Mouse (Mus musculus) neural tube, embryonic 11.5 days (tissue): ENCODE data around the gene Clic4. TPM values are rescaled to one million over a fixed set of nuclear protein-coding genes. Genes with fewer than 3 reads are reported as not detected.

Experiments used
- ATAC-seq: fragments of 200-750 bp; cut with Nextera tagmentation; 2 replicates; pipeline ENCODE4 v1.8.0; 2017; ENCODE audit warnings: moderate number of reproducible peaks, mild to moderate bottlenecking, moderate TSS enrichment, moderate library complexity; ENCODE audit not compliant: insufficient read depth, low FRiP score, low TSS enrichment
- DNase-seq: peaks from one replicate; pipeline ENCODE4 v3.0.0-alpha.2; 2015; ENCODE audit warnings: low spot score
- H3K27ac ChIP-seq: fragments of 300-500 bp; sonication (generic); 2 replicates; pipeline ENCODE4 v1.5.1; 2014; ENCODE audit warnings: low read depth, mild to moderate bottlenecking, low read length
- H3K27me3 ChIP-seq: fragments of 300-500 bp; sonication (generic); 2 replicates; pipeline ENCODE4 v1.6.1; 2014; ENCODE audit warnings: mild to moderate bottlenecking, low read length, mixed read lengths; ENCODE audit not compliant: control insufficient read depth, insufficient read depth
- H3K36me3 ChIP-seq: fragments of 300-500 bp; sonication (generic); 2 replicates; pipeline ENCODE4 v1.6.1; 2014; ENCODE audit warnings: mild to moderate bottlenecking, low read length, moderate library complexity, mixed read lengths; ENCODE audit not compliant: control insufficient read depth, insufficient read depth
- H3K4me1 ChIP-seq: fragments of 300-500 bp; sonication (generic); 2 replicates; pipeline ENCODE4 v1.6.1; 2014; ENCODE audit warnings: low read length, mixed read lengths; ENCODE audit not compliant: control insufficient read depth, insufficient read depth
- H3K4me2 ChIP-seq: fragments of 300-500 bp; sonication (generic); 2 replicates; pipeline ENCODE4 v1.6.1; 2014; ENCODE audit warnings: low read depth, mild to moderate bottlenecking, moderate library complexity
- H3K4me3 ChIP-seq: fragments of 300-500 bp; sonication (generic); 2 replicates; pipeline ENCODE4 v1.5.1; 2014; ENCODE audit warnings: low read depth, low read length
- H3K9ac ChIP-seq: fragments of 300-500 bp; sonication (generic); 2 replicates; pipeline ENCODE4 v1.6.1; 2014; ENCODE audit warnings: mild to moderate bottlenecking, low read length
- H3K9me3 ChIP-seq: fragments of 300-500 bp; sonication (generic); 2 replicates; pipeline ENCODE4 v1.6.1; 2016; ENCODE audit warnings: low read length; ENCODE audit not compliant: control insufficient read depth
- WGBS: fragments of 180-500 bp; shearing (Covaris S2); extraction: QIAGEN DNeasy Blood & Tissue Kit; methylation state at CpG from one replicate; pipeline ENCODE4 v1.1.7; 2014; 5-methylcytosine and 5-hydroxymethylcytosine counted together
- polyA plus RNA-seq: library from polyadenylated mRNA; unstranded; fragments of >200 nt; fragmentation: Nextera tagmentation; extraction: Ambion mirVana; gene quantifications from 2 replicates; pipeline ENCODE4 v1.2.1, GENCODE M21; 2014

Clic4 gene
- polyA plus RNA-seq, 1 experiment from 2014 or later: 157 TPM

- no peak overlapping the region for H3K9ac ChIP-seq
- no peak overlapping the region for H3K4me3 ChIP-seq
- no peaks in the 10 kb centered on the region for H3K27me3 ChIP-seq
- H3K36me3 ChIP-seq: no peaks in the 10 kb centered on the region
- no peak overlapping the region for H3K27ac ChIP-seq
- H3K4me1 ChIP-seq: no peaks in the 10 kb centered on the region
- 88% methylated on average over 3 of the region's 3 CpGs for WGBS
- DNase-seq: no peak
- no peaks in the 10 kb centered on the region for H3K9me3 ChIP-seq
- no peak for ATAC-seq
- H3K4me2 ChIP-seq: no peak overlapping the region
Observed at GRCm38 (mm10) chr4:135228136-135228535, 44.5 kb downstream of the Clic4 start.

- Histone ChIP-seq H3K27me3 (no peaks in the 10 kb centered on the region), H3K4me3 (no peak overlapping the region), H3K9me3 (no peaks in the 10 kb centered on the region), H3K27ac (no peak overlapping the region), H3K9ac (no peak overlapping the region), H3K4me2 (no peak overlapping the region), H3K4me1 (no peaks in the 10 kb centered on the region), H3K36me3 (no peaks in the 10 kb centered on the region; the same call in 1 of the 2 replicates)
- ATAC-seq (no peak), DNase-seq (no peak)
- 94% methylated on average over 12 of the region's 12 CpGs for WGBS
Observed at GRCm38 (mm10) chr4:135226008-135226667, 46.5 kb downstream of the Clic4 start.

GRCm38 (mm10) chr4:135223808-135224207, 48.8 kb downstream of the Clic4 start:
- no peak for ATAC-seq
- WGBS: 88% methylated on average over 9 of the region's 9 CpGs
- Histone ChIP-seq H3K27ac (no peak overlapping the region), H3K27me3 (no peaks in the 10 kb centered on the region), H3K4me1 (no peaks in the 10 kb centered on the region), H3K9me3 (no peaks in the 10 kb centered on the region), H3K4me2 (no peak overlapping the region), H3K4me3 (no peak overlapping the region), H3K36me3 (peaks cover under 1% of the 10 kb centered on the region; the same call in 1 of the 2 replicates), H3K9ac (no peak overlapping the region)
- no peak for DNase-seq

- Histone ChIP-seq H3K9me3 (no peaks in the 10 kb centered on the region), H3K27me3 (no peaks in the 10 kb centered on the region), H3K4me2 (no peak overlapping the region), H3K4me3 (no peak overlapping the region), H3K9ac (no peak overlapping the region), H3K27ac (no peak overlapping the region), H3K4me1 (no peaks in the 10 kb centered on the region), H3K36me3 (peaks cover 8% of the 10 kb centered on the region)
- WGBS: 85% methylated on average over 12 of the region's 12 CpGs
- DNase-seq: no peak
- ATAC-seq: no peak
Observed at GRCm38 (mm10) chr4:135221632-135222407, 50.8 kb downstream of the Clic4 start.

GRCm38 (mm10) chr4:135220641-135221040, 52.0 kb downstream of the Clic4 start:
- no peak overlapping the region for H3K27ac ChIP-seq
- H3K4me2 ChIP-seq: no peak overlapping the region
- H3K9ac ChIP-seq: no peak overlapping the region
- no peaks in the 10 kb centered on the region for H3K4me1 ChIP-seq
- 94% methylated on average over 3 of the region's 3 CpGs for WGBS
- ATAC-seq (no peak), DNase-seq (no peak)
- H3K9me3 ChIP-seq: no peaks in the 10 kb centered on the region
- no peaks in the 10 kb centered on the region for H3K27me3 ChIP-seq
- H3K36me3 ChIP-seq: peaks cover 8% of the 10 kb centered on the region
- H3K4me3 ChIP-seq: no peak overlapping the region

GRCm38 (mm10) chr4:135219652-135220051, 53.0 kb downstream of the Clic4 start:
- 65% methylated on average over 4 of the region's 4 CpGs for WGBS
- H3K9ac ChIP-seq: no peak overlapping the region
- ATAC-seq (no peak), DNase-seq (peak; percentile 69)
- H3K9me3 ChIP-seq: no peaks in the 10 kb centered on the region
- H3K27me3 ChIP-seq: no peaks in the 10 kb centered on the region
- H3K27ac ChIP-seq: no peak overlapping the region
- no peaks in the 10 kb centered on the region for H3K4me1 ChIP-seq
- no peak overlapping the region for H3K4me3 ChIP-seq
- no peak overlapping the region for H3K4me2 ChIP-seq
- peaks cover 8% of the 10 kb centered on the region for H3K36me3 ChIP-seq

- Histone ChIP-seq H3K36me3 (peaks cover 5% of the 10 kb centered on the region), H3K4me1 (no peaks in the 10 kb centered on the region), H3K27me3 (peaks cover 13% of the 10 kb centered on the region), H3K27ac (no peak overlapping the region), H3K4me3 (no peak overlapping the region), H3K9ac (no peak overlapping the region), H3K9me3 (no peaks in the 10 kb centered on the region; the same call in 1 of the 2 replicates), H3K4me2 (no peak overlapping the region)
- 70% methylated on average over 2 of the region's 2 CpGs for WGBS
- DNase-seq: no peak
- no peak for ATAC-seq
Observed at GRCm38 (mm10) chr4:135209846-135210245, 62.8 kb downstream of the Clic4 start.

- Histone ChIP-seq H3K27ac (no peak overlapping the region), H3K4me1 (peaks cover 3% of the 10 kb centered on the region; the same call in 1 of the 2 replicates), H3K9me3 (no peaks in the 10 kb centered on the region; the same call in 1 of the 2 replicates), H3K27me3 (peaks cover 16% of the 10 kb centered on the region), H3K4me2 (peak overlapping the region; percentile 61), H3K4me3 (peak overlapping the region; percentile 31), H3K36me3 (peaks cover 4% of the 10 kb centered on the region), H3K9ac (no peak overlapping the region)
- DNase-seq (peak; percentile 87), ATAC-seq (0 out of 2 replicates have a peak, but pooled peaks have one; percentile 63)
- 2% methylated on average over 47 of the region's 47 CpGs for WGBS
Observed at GRCm38 (mm10) chr4:135205711-135206600, 66.7 kb downstream of the Clic4 start.
